Mouse (Mus musculus): ENCODE measurements around the gene Ift80. TPM values are rescaled to one million over a fixed set of nuclear protein-coding genes. Genes with fewer than 3 reads are reported as not detected.
A peak's percentile ranks its signal among the peaks of the same experiment; 100 is the strongest.
"Not testable (repeated sequence)": the region's sequence is repeated elsewhere in the genome, so short reads cannot be mapped to it uniquely, and the experiment has no call there.

Gene Ift80
- polyA plus RNA-seq, 1 experiment, result 0.20 TPM

DNA sequence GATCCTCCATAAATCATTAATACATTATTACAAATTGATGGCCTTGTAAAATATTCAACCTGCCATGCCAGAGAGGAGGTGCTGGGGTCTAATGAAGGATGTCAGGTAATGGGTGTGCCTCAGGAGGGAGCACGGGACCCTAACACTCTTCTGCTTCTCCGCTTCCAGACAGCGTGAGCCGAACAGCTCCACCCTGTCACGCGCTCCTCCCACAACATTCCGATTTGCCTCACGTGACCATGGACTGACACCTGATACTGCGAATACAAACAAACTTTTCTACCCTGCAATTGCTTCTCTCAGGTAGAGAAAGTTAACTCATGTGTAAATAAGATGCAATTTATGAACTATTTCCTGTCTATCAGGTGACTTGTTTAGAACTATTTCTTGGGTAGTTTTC is 75.8 kb downstream of the Ift80 start:
- H3K4me3 ChIP-seq (replicated peaks), result no peak overlapping the region
- no peaks in the 10 kb centered on the region for H3K4me1 ChIP-seq (ENCODE audit: control insufficient read depth)
- peaks cover 43% of the 10 kb centered on the region for H3K36me3 ChIP-seq (ENCODE audit: control insufficient read depth)
- no peaks in the 10 kb centered on the region for H3K9me3 ChIP-seq (ENCODE audit: control insufficient read depth, low read length)
- TF ChIP-seq GATA1 (IDR thresholded peaks at IDR 0.05; ENCODE audit: low read length), result no peak
- TF ChIP-seq TAL1 (IDR thresholded peaks at IDR 0.05; ENCODE audit: low read length), result no peak
- no peaks in the 10 kb centered on the region for H3K27me3 ChIP-seq (ENCODE audit: control insufficient read depth)

DNA sequence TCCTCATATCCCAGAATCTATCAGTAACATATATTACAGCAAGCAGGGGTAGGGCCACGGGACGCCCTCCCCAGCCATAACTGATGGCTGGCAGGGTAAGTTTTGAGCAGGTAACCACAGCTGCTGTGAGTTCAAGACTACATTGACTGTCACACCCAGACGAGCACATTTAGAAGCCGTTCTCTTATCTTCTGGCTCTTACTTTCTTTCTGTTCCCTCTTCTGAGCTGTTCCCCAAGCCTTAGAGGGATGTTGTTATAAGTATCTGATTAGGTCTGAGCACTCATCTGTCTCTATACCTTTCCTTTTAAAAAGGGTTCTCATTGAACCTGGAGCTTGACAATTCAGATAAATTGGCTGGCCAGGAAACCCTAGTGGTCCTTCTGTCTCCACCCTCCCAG is 96.9 kb downstream of the Ift80 start:
- Histone ChIP-seq H3K27me3 (ENCODE audit: control insufficient read depth) (no peaks in the 10 kb centered on the region), H3K4me1 (ENCODE audit: control insufficient read depth) (peaks cover 2% of the 10 kb centered on the region), H3K9me3 (ENCODE audit: control insufficient read depth, low read length) (no peaks in the 10 kb centered on the region), H3K36me3 (ENCODE audit: control insufficient read depth) (peaks cover 9% of the 10 kb centered on the region), H3K4me3 (replicated peaks) (no peak overlapping the region)
- TF ChIP-seq TAL1 (IDR thresholded peaks at IDR 0.05; ENCODE audit: low read length) (no peak), GATA1 (IDR thresholded peaks at IDR 0.05; ENCODE audit: low read length) (no peak)

DNA sequence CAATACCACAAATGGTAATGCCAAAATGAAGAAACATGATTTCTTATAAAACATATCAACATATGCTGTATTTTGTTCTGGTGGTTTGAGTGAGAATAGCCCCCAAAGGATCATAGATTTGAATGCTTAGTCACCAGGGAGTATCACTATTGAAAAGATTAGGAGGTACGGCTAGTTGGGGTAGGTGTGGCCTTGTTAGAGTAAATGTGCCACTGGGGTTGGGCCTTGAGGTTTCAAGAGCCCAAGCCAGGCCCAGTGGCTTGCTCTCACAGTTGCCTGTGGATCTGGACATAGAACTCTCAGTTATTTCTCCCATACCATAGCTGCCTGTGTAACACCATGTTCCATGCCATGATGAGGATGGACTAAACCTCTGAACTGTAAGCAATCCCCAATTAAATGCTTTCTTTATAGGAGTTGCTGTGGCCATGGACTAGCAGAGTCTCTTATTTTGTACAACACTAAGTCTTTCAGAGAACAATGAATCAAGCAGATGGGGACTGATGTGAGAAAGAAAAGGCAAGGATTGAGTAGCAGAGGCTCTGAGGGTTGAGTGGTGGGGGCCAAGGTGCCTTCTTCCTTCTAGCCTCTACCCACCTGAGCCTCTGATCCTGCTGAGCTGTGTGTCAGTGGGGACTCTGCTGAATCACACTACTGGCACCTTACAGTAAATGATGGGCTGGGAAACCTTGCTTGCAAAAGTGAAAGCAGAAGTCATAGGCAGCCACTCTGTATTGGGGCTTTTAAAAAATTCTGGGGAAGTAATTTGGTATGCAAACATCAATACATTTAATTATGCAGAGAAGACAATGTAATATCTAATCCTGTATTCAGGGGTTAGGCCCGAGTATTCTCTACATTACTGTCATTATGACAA is 99.2 kb downstream of the Ift80 start:
- no peaks in the 10 kb centered on the region for H3K9me3 ChIP-seq (ENCODE audit: control insufficient read depth, low read length)
- TF ChIP-seq TAL1 (IDR thresholded peaks at IDR 0.05; ENCODE audit: low read length) (no peak), GATA1 (IDR thresholded peaks at IDR 0.05; ENCODE audit: low read length) (no peak)
- no peaks in the 10 kb centered on the region; the same call in 1 of the 2 replicates for H3K36me3 ChIP-seq (ENCODE audit: control insufficient read depth)
- H3K27me3 ChIP-seq (ENCODE audit: control insufficient read depth), result no peaks in the 10 kb centered on the region
- no peak overlapping the region for H3K4me3 ChIP-seq (replicated peaks)
- peaks cover 2% of the 10 kb centered on the region for H3K4me1 ChIP-seq (ENCODE audit: control insufficient read depth)

DNA sequence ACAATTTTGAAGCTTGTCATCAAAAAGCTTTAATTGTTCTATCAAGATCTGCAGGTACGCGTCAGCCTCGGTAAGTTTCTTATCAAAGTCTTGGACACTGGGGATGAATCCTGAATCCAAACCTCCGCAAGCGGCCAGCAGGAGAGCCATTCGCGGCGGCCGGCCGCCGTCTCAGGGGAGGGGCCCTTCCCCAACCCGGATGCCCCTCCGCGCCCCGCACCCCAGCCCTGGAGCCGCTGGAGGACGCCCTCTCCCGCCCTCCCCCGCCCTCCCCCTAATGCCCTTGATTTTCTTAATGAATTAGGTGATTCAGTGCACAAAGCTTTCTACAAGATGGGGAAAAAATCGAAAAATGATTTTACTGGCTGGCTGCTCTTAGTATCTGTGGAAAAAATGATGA is 101.7 kb downstream of the Ift80 start:
- not testable (repeated sequence) for H3K36me3 ChIP-seq (ENCODE audit: control insufficient read depth); H3K9me3 ChIP-seq (ENCODE audit: control insufficient read depth, low read length); H3K27me3 ChIP-seq (ENCODE audit: control insufficient read depth); H3K4me1 ChIP-seq (ENCODE audit: control insufficient read depth); H3K4me3 ChIP-seq (replicated peaks)

DNA sequence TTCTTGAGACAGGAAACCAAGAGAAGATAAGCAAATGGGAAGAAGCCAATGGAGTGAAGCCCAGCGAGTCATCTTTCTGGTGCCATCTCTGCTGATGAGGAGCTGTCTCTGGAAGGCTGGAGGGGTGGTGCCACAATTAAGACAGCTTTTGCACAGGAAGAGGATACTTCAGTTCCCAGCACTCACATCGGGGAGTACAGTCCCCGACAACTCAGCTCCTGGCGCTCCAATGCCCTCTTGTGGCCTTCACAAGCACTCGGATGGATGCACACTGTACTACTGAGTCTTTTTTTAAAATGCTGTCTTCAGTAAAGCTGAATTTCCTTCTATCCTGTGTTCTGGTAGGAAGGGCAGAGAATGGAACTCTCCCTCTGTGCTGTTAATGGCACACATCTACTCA is 107.2 kb downstream of the Ift80 start:
- no peak for TF ChIP-seq TAL1 (IDR thresholded peaks at IDR 0.05; ENCODE audit: low read length)
- no peak for TF ChIP-seq GATA1 (IDR thresholded peaks at IDR 0.05; ENCODE audit: low read length)
- Histone ChIP-seq H3K36me3 (ENCODE audit: control insufficient read depth) (peaks cover 18% of the 10 kb centered on the region), H3K27me3 (ENCODE audit: control insufficient read depth) (no peaks in the 10 kb centered on the region), H3K4me3 (replicated peaks) (no peak overlapping the region), H3K4me1 (ENCODE audit: control insufficient read depth) (no peaks in the 10 kb centered on the region), H3K9me3 (ENCODE audit: control insufficient read depth, low read length) (no peaks in the 10 kb centered on the region)

DNA sequence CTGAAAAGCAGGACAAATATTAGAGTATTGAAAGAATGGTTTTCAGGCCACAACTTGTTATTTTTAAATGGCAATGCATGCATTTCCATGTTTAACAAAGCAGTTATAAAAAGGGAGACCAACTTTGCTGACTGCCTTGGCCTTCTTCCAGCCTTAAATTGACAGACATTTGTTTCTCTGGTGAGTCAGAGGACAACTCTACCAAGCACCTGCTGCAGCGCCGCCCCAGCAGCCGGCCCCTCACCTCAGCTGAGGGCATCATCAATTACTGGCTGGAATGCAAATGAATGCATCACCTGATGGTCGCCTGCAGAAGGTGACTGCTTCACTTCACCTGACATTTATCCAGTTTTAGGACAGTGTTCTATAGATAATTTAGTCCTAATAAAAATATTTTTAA is 108.9 kb downstream of the Ift80 start:
- Histone ChIP-seq H3K36me3 (ENCODE audit: control insufficient read depth) (peaks cover 18% of the 10 kb centered on the region), H3K9me3 (ENCODE audit: control insufficient read depth, low read length) (no peaks in the 10 kb centered on the region), H3K4me3 (replicated peaks) (no peak overlapping the region), H3K4me1 (ENCODE audit: control insufficient read depth) (no peaks in the 10 kb centered on the region), H3K27me3 (ENCODE audit: control insufficient read depth) (no peaks in the 10 kb centered on the region)
- TF ChIP-seq TAL1 (IDR thresholded peaks at IDR 0.05; ENCODE audit: low read length) (no peak), GATA1 (IDR thresholded peaks at IDR 0.05; ENCODE audit: low read length) (no peak)

DNA sequence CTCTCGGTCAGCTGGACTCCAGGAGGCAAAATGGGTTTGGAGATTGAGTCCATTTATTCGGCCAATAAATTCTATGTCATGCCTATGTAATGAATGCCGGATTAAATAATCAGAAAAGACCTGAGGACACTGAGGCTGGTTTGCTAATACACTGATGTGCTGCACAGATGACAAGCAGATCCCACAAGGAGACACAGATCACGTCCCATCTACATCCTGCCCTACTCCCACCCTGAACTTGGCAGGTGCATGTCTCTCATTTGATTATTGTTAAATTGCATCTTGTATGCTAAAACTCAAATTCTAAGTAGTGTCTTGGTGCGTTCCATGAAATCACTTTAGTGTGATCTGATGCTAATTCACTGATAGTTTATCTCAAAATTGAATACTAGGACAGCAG is 117.5 kb downstream of the Ift80 start:
- Histone ChIP-seq H3K4me3 (replicated peaks) (no peak overlapping the region), H3K36me3 (ENCODE audit: control insufficient read depth) (no peaks in the 10 kb centered on the region), H3K9me3 (ENCODE audit: control insufficient read depth, low read length) (no peaks in the 10 kb centered on the region), H3K27me3 (ENCODE audit: control insufficient read depth) (no peaks in the 10 kb centered on the region), H3K4me1 (ENCODE audit: control insufficient read depth) (no peaks in the 10 kb centered on the region)
- no peak for TF ChIP-seq TAL1 (IDR thresholded peaks at IDR 0.05; ENCODE audit: low read length)
- TF ChIP-seq GATA1 (IDR thresholded peaks at IDR 0.05; ENCODE audit: low read length), result no peak

DNA sequence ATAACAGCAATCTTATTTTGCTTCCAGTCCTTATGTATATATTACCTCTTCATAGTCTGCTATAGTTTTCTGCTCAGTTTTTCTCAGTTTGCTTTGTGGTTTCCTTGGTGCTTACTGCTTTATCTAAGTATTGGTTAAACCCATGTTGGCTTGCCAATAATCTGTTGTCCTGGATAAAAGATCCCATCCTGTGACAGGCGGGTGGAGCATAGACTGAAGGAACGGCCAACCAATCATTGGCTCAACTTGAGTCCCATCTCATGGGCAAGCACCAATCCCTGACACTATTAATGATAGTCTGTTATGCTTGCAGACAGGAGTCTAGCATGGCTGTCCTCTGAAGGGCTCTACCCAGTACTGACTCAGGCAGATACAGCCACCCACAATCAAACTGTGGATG is 130.3 kb downstream of the Ift80 start:
- Histone ChIP-seq H3K4me1 (ENCODE audit: control insufficient read depth) (peaks cover 14% of the 10 kb centered on the region), H3K36me3 (ENCODE audit: control insufficient read depth) (no peaks in the 10 kb centered on the region), H3K9me3 (ENCODE audit: control insufficient read depth, low read length) (no peaks in the 10 kb centered on the region; the same call in 1 of the 2 replicates), H3K27me3 (ENCODE audit: control insufficient read depth) (peaks cover 30% of the 10 kb centered on the region), H3K4me3 (replicated peaks) (no peak overlapping the region)
- no peak for TF ChIP-seq TAL1 (IDR thresholded peaks at IDR 0.05; ENCODE audit: low read length)
- no peak for TF ChIP-seq GATA1 (IDR thresholded peaks at IDR 0.05; ENCODE audit: low read length)

DNA sequence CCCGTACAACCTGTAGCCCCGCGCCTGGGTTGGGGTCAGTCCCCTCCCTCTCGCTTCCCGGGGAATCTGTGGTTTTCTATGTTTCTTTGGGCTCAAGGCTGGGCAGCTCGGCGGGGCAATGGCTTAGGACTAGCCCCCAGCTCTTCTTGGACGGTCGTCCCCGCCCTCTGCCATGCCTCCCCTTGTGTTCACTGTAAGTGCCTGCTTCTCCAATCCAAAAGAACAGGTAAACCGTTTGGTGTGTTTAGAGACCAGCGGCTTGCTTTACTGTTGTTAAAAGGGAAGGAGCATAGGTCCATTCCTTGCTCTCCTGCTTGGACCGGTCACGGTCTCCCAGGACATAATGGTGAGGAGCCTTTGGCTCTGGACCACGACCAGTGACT is 133.8 kb downstream of the Ift80 start:
- H3K27me3 ChIP-seq (ENCODE audit: control insufficient read depth), result peaks cover 42% of the 10 kb centered on the region
- peak overlapping the region; percentile 51 for H3K4me3 ChIP-seq (replicated peaks)
- H3K36me3 ChIP-seq (ENCODE audit: control insufficient read depth), result no peaks in the 10 kb centered on the region
- H3K9me3 ChIP-seq (ENCODE audit: control insufficient read depth, low read length), result no peaks in the 10 kb centered on the region; the same call in 1 of the 2 replicates
- H3K4me1 ChIP-seq (ENCODE audit: control insufficient read depth), result peaks cover 14% of the 10 kb centered on the region
- TF ChIP-seq TAL1 (IDR thresholded peaks at IDR 0.05; ENCODE audit: low read length) (no peak), GATA1 (IDR thresholded peaks at IDR 0.05; ENCODE audit: low read length) (no peak)

Measured in erythroblast, embryonic 14.5 days (primary cell).